Mouse (Mus musculus): ENCODE measurements around the gene Sh2d3c. TPM values are rescaled to one million over a fixed set of nuclear protein-coding genes. Genes with fewer than 3 reads are reported as not detected.
A peak's percentile ranks its signal among the peaks of the same experiment; 100 is the strongest.

Sh2d3c gene
- polyA plus RNA-seq, 1 experiment = 0.52 TPM

GRCm38 (mm10) chr2:32779714-32780113, 58.9 kb downstream of the Sh2d3c start:
- Histone ChIP-seq H3ac (ENCODE audit: control insufficient read depth, insufficient read length) (no peak overlapping the region), H3K27me3 (ENCODE audit: control insufficient read depth, insufficient read depth, insufficient read length) (no peaks in the 10 kb centered on the region), H3K79me2 (ENCODE audit: control insufficient read depth, insufficient read depth) (peaks cover 6% of the 10 kb centered on the region), H3K36me3 (ENCODE audit: control insufficient read depth, insufficient read depth) (peaks cover 13% of the 10 kb centered on the region), H3K4me3 (no peak overlapping the region), H3K4me2 (ENCODE audit: low read depth) (no peak overlapping the region)
- TF ChIP-seq MYOD1 (IDR thresholded peaks at IDR 0.05; ENCODE audit: control insufficient read depth in 1 of 3, insufficient read length in 2 of 3, low read depth in 2 of 3) = no peak
- no peak for TF ChIP-seq CEBPB (IDR thresholded peaks at IDR 0.05; ENCODE audit: insufficient read depth, poor library complexity, severe bottlenecking)
- no peak for TF ChIP-seq E2F4 (IDR thresholded peaks at IDR 0.05; ENCODE audit: insufficient read depth)
- no peak for TF ChIP-seq POLR2AphosphoS2 (IDR thresholded peaks at IDR 0.05; ENCODE audit: insufficient read length, low read depth)
- TF ChIP-seq TCF3 (IDR thresholded peaks at IDR 0.05; ENCODE audit: insufficient read length, low read depth) = no peak
- no peak for TF ChIP-seq USF1 (IDR thresholded peaks at IDR 0.05; ENCODE audit: low read depth)

DNA sequence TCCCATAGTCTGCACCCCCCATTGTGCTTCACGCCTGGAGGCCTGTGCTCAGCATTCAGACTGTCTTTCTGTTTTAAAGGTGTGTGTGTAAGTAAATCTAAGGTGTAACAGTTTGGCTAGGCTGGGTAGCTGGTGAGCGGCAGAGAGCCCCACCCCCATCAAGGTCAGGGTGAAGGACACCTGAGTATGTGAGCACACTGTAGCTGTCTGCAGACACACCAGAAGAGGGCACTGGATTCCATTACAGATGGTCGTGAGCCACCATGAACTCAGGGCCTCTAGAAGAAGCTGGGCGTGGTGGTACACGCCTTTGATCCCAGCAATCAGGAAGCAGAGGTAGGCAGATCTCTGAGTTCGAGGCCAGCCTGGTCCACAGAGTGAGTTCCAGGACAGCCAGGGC, 60.9 kb downstream of the Sh2d3c start:
- Histone ChIP-seq H3K27me3 (ENCODE audit: control insufficient read depth, insufficient read depth, insufficient read length) (no peaks in the 10 kb centered on the region), H3K79me2 (ENCODE audit: control insufficient read depth, insufficient read depth) (peaks cover 2% of the 10 kb centered on the region), H3ac (ENCODE audit: control insufficient read depth, insufficient read length) (no peak overlapping the region), H3K4me2 (ENCODE audit: low read depth) (no peak overlapping the region), H3K4me3 (no peak overlapping the region), H3K36me3 (ENCODE audit: control insufficient read depth, insufficient read depth) (peaks cover 13% of the 10 kb centered on the region)
- TF ChIP-seq TCF3 (IDR thresholded peaks at IDR 0.05; ENCODE audit: insufficient read length, low read depth) (no peak), CEBPB (IDR thresholded peaks at IDR 0.05; ENCODE audit: insufficient read depth, poor library complexity, severe bottlenecking) (no peak), E2F4 (IDR thresholded peaks at IDR 0.05; ENCODE audit: insufficient read depth) (no peak), MAX (IDR thresholded peaks at IDR 0.05; ENCODE audit: low read depth) (no peak), REST (IDR thresholded peaks at IDR 0.05; ENCODE audit: insufficient read depth, insufficient read length) (no peak), MYOD1 (IDR thresholded peaks at IDR 0.05; ENCODE audit: control insufficient read depth in 1 of 3, insufficient read length in 2 of 3, low read depth in 2 of 3) (no peak), POLR2AphosphoS2 (IDR thresholded peaks at IDR 0.05; ENCODE audit: insufficient read length, low read depth) (no peak), USF1 (IDR thresholded peaks at IDR 0.05; ENCODE audit: low read depth) (no peak), MYOG (IDR thresholded peaks at IDR 0.05; ENCODE audit: control insufficient read depth in 1 of 3, insufficient read depth in 1 of 3, insufficient read length in 2 of 3, low read depth in 2 of 3) (no peak), TCF12 (IDR thresholded peaks at IDR 0.05; ENCODE audit: insufficient read depth, poor library complexity, severe bottlenecking) (no peak), POLR2A (IDR thresholded peaks at IDR 0.05; ENCODE audit: insufficient read length, low read depth) (no peak), SRF (IDR thresholded peaks at IDR 0.05; ENCODE audit: control insufficient read depth, insufficient read length, low read depth) (no peak)

DNA sequence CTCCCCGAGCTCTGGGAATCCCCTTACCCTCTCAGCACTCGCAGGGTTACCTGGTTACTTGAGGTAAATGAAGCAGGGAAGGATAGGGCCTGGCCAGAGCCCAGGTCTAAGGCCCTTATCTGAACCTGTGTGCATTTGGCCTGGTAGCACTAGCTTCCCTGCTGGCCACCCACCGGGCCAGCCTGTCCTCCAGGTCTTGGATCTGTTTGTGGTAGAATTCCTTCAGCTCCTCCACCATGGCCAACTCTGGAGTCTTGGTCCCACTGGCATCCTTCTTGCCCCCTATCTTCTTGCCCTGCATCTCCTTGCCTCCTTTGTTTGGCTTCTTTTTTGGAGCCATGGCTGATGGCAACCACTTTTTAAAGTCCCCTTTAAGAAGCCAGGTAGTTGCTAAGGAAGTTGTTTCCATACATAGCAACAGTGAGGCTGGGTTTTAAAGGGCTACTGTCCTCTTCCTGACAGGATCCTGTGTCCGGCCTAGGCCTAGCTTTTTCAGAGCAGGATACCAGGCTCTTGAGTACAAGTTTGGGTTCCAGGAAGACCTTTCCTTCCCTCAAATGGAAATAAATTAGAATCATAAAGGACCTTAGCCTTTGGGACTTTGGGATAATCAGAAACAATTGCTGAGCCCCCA, 63.3 kb downstream of the Sh2d3c start, which contains the start of gene Cfap157:
TSS of gene Cfap157 (minus strand) at position 381 of the 634 bp plus-strand sequence.
- no peaks in the 10 kb centered on the region for H3K27me3 ChIP-seq (ENCODE audit: control insufficient read depth, insufficient read depth, insufficient read length)
- peak; percentile 50 for TF ChIP-seq POLR2AphosphoS2 (IDR thresholded peaks at IDR 0.05; ENCODE audit: insufficient read length, low read depth)
- no peak for TF ChIP-seq USF1 (IDR thresholded peaks at IDR 0.05; ENCODE audit: low read depth)
- no peak within 1 kb of the TSS for H3ac ChIP-seq (ENCODE audit: control insufficient read depth, insufficient read length)
- H3K4me2 ChIP-seq (ENCODE audit: low read depth) = no peak within 1 kb of the TSS
- H3K4me3 ChIP-seq = no peak within 1 kb of the TSS
- H3K36me3 ChIP-seq (ENCODE audit: control insufficient read depth, insufficient read depth) = peaks cover 4% of the 10 kb centered on the region
- no peaks in the 10 kb centered on the region for H3K79me2 ChIP-seq (ENCODE audit: control insufficient read depth, insufficient read depth)

DNA sequence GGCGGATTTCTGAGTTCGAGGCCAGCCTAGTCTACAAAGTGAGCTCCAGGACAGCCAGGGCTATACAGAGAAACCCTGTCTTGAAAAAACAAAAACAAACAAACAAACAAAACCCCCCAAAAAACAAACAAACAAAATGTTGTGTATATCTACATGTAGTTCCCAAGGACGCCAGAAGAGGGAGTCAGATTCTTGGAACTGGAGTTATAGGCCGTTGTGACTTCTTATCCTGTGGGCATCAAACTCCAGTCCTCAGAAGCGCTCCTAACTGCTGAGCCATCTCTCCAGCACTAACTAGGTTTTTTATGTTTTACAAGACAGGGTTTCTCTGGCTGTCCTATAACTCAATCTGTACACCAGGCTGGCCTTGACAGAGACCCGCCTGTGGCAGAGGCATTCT, 66.3 kb downstream of the Sh2d3c start:
- TF ChIP-seq USF1 (IDR thresholded peaks at IDR 0.05; ENCODE audit: low read depth) = no peak
- TF ChIP-seq REST (IDR thresholded peaks at IDR 0.05; ENCODE audit: insufficient read depth, insufficient read length) = no peak
- TF ChIP-seq TCF12 (IDR thresholded peaks at IDR 0.05; ENCODE audit: insufficient read depth, poor library complexity, severe bottlenecking) = no peak
- no peaks in the 10 kb centered on the region for H3K36me3 ChIP-seq (ENCODE audit: control insufficient read depth, insufficient read depth)
- H3ac ChIP-seq (ENCODE audit: control insufficient read depth, insufficient read length) = no peak overlapping the region
- H3K79me2 ChIP-seq (ENCODE audit: control insufficient read depth, insufficient read depth) = no peaks in the 10 kb centered on the region
- no peaks in the 10 kb centered on the region for H3K27me3 ChIP-seq (ENCODE audit: control insufficient read depth, insufficient read depth, insufficient read length)
- no peak overlapping the region for H3K4me3 ChIP-seq
- no peak overlapping the region for H3K4me2 ChIP-seq (ENCODE audit: low read depth)

- TF ChIP-seq SRF (IDR thresholded peaks at IDR 0.05; ENCODE audit: control insufficient read depth, insufficient read length, low read depth) = no peak
- Histone ChIP-seq H3ac (ENCODE audit: control insufficient read depth, insufficient read length) (no peak overlapping the region), H3K27me3 (ENCODE audit: control insufficient read depth, insufficient read depth, insufficient read length) (no peaks in the 10 kb centered on the region), H3K4me3 (no peak overlapping the region), H3K79me2 (ENCODE audit: control insufficient read depth, insufficient read depth) (no peaks in the 10 kb centered on the region), H3K36me3 (ENCODE audit: control insufficient read depth, insufficient read depth) (no peaks in the 10 kb centered on the region), H3K4me2 (ENCODE audit: low read depth) (no peak overlapping the region)
Observed at GRCm38 (mm10) chr2:32788581-32788980, 67.7 kb downstream of the Sh2d3c start.

DNA sequence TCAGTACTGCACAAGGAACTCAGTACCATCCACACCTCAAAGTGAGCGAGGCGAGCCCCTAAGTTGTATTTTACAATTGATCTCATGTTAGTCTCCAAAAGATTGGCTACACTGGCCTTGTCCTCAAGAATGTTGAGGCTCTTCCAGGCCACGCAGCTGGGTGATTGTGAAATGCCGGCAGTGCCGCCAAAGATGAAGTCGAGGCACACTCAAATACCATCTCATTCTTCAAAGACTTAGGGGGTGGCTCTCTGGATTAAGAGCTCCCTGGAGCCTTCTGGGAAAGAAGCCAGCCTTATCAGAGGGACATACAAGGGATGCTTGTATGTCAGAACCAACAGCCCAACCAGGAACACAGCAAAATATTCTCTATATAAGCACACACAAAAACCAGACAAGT, 70.4 kb downstream of the Sh2d3c start:
- H3K79me2 ChIP-seq (ENCODE audit: control insufficient read depth, insufficient read depth) = no peaks in the 10 kb centered on the region
- H3K4me3 ChIP-seq = no peak overlapping the region
- H3K36me3 ChIP-seq (ENCODE audit: control insufficient read depth, insufficient read depth) = peaks cover 7% of the 10 kb centered on the region
- no peaks in the 10 kb centered on the region for H3K27me3 ChIP-seq (ENCODE audit: control insufficient read depth, insufficient read depth, insufficient read length)
- no peak overlapping the region for H3K4me2 ChIP-seq (ENCODE audit: low read depth)
- H3ac ChIP-seq (ENCODE audit: control insufficient read depth, insufficient read length) = no peak overlapping the region
- TF ChIP-seq CEBPB (IDR thresholded peaks at IDR 0.05; ENCODE audit: insufficient read depth, poor library complexity, severe bottlenecking) (peak; percentile 22; the same call in 1 of the 2 replicates), MAX (IDR thresholded peaks at IDR 0.05; ENCODE audit: low read depth) (no peak)

Measured in myocyte (in vitro differentiated cells).